Mouse (Mus musculus) lung, embryonic 15.5 days (tissue): ENCODE data around the gene Myt1l. TPM values are rescaled to one million over a fixed set of nuclear protein-coding genes. Genes with fewer than 3 reads are reported as not detected.

Source experiments
- ATAC-seq: fragments of 200-750 bp; cut with Nextera tagmentation; 2 replicates; pipeline ENCODE4 v1.8.0; 2017; ENCODE audit warnings: moderate number of reproducible peaks, borderline replicate concordance; ENCODE audit not compliant: low FRiP score, low TSS enrichment; ENCODE audit errors: extremely low read depth
- H3K27ac ChIP-seq: fragments of 300-500 bp; sonication (generic); 2 replicates; pipeline ENCODE4 v1.5.1; 2015; ENCODE audit warnings: moderate library complexity, mild to moderate bottlenecking, inconsistent platforms
- H3K27me3 ChIP-seq: fragments of 300-500 bp; sonication (generic); 2 replicates; pipeline ENCODE4 v1.6.1; 2015; ENCODE audit warnings: inconsistent platforms
- H3K36me3 ChIP-seq: fragments of 300-500 bp; sonication (generic); 2 replicates; pipeline ENCODE4 v1.6.1; 2015; ENCODE audit warnings: inconsistent platforms
- H3K4me1 ChIP-seq: fragments of 300-500 bp; sonication (generic); 2 replicates; pipeline ENCODE4 v1.6.1; 2015; ENCODE audit warnings: inconsistent platforms
- H3K4me2 ChIP-seq: fragments of 300-500 bp; sonication (generic); 2 replicates; pipeline ENCODE4 v1.6.1; 2015; ENCODE audit warnings: inconsistent platforms, mild to moderate bottlenecking, moderate library complexity
- H3K4me3 ChIP-seq: fragments of 300-500 bp; sonication (generic); 2 replicates; pipeline ENCODE4 v1.5.1; 2015; ENCODE audit warnings: mild to moderate bottlenecking, inconsistent platforms
- H3K9ac ChIP-seq: fragments of 300-500 bp; sonication (generic); 2 replicates; pipeline ENCODE4 v1.6.1; 2015; ENCODE audit warnings: inconsistent platforms
- H3K9me3 ChIP-seq: fragments of 300-500 bp; sonication (generic); 2 replicates; pipeline ENCODE4 v1.6.1; 2016; ENCODE audit warnings: inconsistent platforms
- WGBS: fragments of 180-500 bp; shearing (Covaris S2); methylation state at CpG from one replicate; pipeline ENCODE4 v1.1.7; 2015; 5-methylcytosine and 5-hydroxymethylcytosine counted together
- polyA plus RNA-seq: library from polyadenylated mRNA; unstranded; fragments of >200 nt; fragmentation: Nextera tagmentation; extraction: Ambion mirVana; gene quantifications from 2 replicates; pipeline ENCODE4 v1.2.1, GENCODE M21; 2015

Myt1l gene
- polyA plus RNA-seq, 1 experiment from 2014 or later = 0.27 TPM

- no peak overlapping the region for H3K4me2 ChIP-seq
- H3K4me1 ChIP-seq = no peaks in the 10 kb centered on the region
- H3K4me3 ChIP-seq = no peak overlapping the region
- H3K9me3 ChIP-seq = no peaks in the 10 kb centered on the region
- 40% methylated on average over 5 of the region's 5 CpGs for WGBS
- peaks cover 32% of the 10 kb centered on the region for H3K27me3 ChIP-seq
- H3K27ac ChIP-seq = no peak overlapping the region
- H3K36me3 ChIP-seq = no peaks in the 10 kb centered on the region
- ATAC-seq = no peak
- no peak overlapping the region for H3K9ac ChIP-seq
These were observed 10.9 kb downstream of the Myt1l start for GRCm38 (mm10) chr12:29539106-29539505.

- ATAC-seq = no peak
- Histone ChIP-seq H3K27me3 (peaks cover 16% of the 10 kb centered on the region), H3K9ac (no peak overlapping the region), H3K36me3 (no peaks in the 10 kb centered on the region), H3K27ac (no peak overlapping the region), H3K4me3 (no peak overlapping the region), H3K9me3 (no peaks in the 10 kb centered on the region), H3K4me2 (no peak overlapping the region), H3K4me1 (no peaks in the 10 kb centered on the region)
- WGBS = 72% methylated on average over 5 of the region's 5 CpGs
These were observed 12.6 kb downstream of the Myt1l start for GRCm38 (mm10) chr12:29540741-29541140.

- no peak overlapping the region for H3K4me3 ChIP-seq
- H3K27me3 ChIP-seq = no peaks in the 10 kb centered on the region
- no peak for ATAC-seq
- no peaks in the 10 kb centered on the region for H3K36me3 ChIP-seq
- H3K27ac ChIP-seq = no peak overlapping the region
- no peak overlapping the region for H3K9ac ChIP-seq
- H3K9me3 ChIP-seq = no peaks in the 10 kb centered on the region
- no peak overlapping the region for H3K4me2 ChIP-seq
- WGBS = 22% methylated on average over 3 of the region's 3 CpGs
- H3K4me1 ChIP-seq = no peaks in the 10 kb centered on the region
These were observed 17.9 kb downstream of the Myt1l start for GRCm38 (mm10) chr12:29546073-29546472.

- Histone ChIP-seq H3K9me3 (no peaks in the 10 kb centered on the region), H3K27ac (no peak overlapping the region), H3K4me1 (no peaks in the 10 kb centered on the region), H3K4me3 (no peak overlapping the region), H3K36me3 (no peaks in the 10 kb centered on the region), H3K4me2 (no peak overlapping the region), H3K27me3 (no peaks in the 10 kb centered on the region), H3K9ac (no peak overlapping the region)
- WGBS = 64% methylated on average over 5 of the region's 5 CpGs
- ATAC-seq = no peak
These were observed 18.9 kb downstream of the Myt1l start for GRCm38 (mm10) chr12:29547112-29547511.

GRCm38 (mm10) chr12:29547755-29548154 is 19.6 kb downstream of the Myt1l start:
- Histone ChIP-seq H3K9ac (no peak overlapping the region), H3K9me3 (no peaks in the 10 kb centered on the region), H3K27me3 (no peaks in the 10 kb centered on the region), H3K36me3 (no peaks in the 10 kb centered on the region), H3K27ac (no peak overlapping the region), H3K4me2 (no peak overlapping the region), H3K4me3 (no peak overlapping the region), H3K4me1 (no peaks in the 10 kb centered on the region)
- 53% methylated on average over 6 of the region's 6 CpGs for WGBS
- no peak for ATAC-seq

GRCm38 (mm10) chr12:29553138-29553537 is 25.0 kb downstream of the Myt1l start:
- no peak for ATAC-seq
- Histone ChIP-seq H3K27me3 (no peaks in the 10 kb centered on the region), H3K4me2 (no peak overlapping the region), H3K36me3 (no peaks in the 10 kb centered on the region), H3K9me3 (no peaks in the 10 kb centered on the region), H3K4me3 (no peak overlapping the region), H3K4me1 (no peaks in the 10 kb centered on the region), H3K9ac (no peak overlapping the region), H3K27ac (no peak overlapping the region)
- 67% methylated on average over 7 of the region's 7 CpGs for WGBS

- ATAC-seq = no peak
- no peaks in the 10 kb centered on the region for H3K9me3 ChIP-seq
- WGBS = 74% methylated on average over 4 of the region's 4 CpGs
These were observed 27.5 kb downstream of the Myt1l start for GRCm38 (mm10) chr12:29555718-29556117.

GRCm38 (mm10) chr12:29556408-29556807 is 28.2 kb downstream of the Myt1l start:
- no peaks in the 10 kb centered on the region for H3K36me3 ChIP-seq
- H3K4me3 ChIP-seq = no peak overlapping the region
- H3K27me3 ChIP-seq = no peaks in the 10 kb centered on the region
- H3K9ac ChIP-seq = no peak overlapping the region
- no peak for ATAC-seq
- H3K4me1 ChIP-seq = no peaks in the 10 kb centered on the region
- H3K4me2 ChIP-seq = no peak overlapping the region
- 64% methylated on average over 3 of the region's 3 CpGs for WGBS
- no peaks in the 10 kb centered on the region for H3K9me3 ChIP-seq
- H3K27ac ChIP-seq = no peak overlapping the region

More at GRCm38 (mm10) chr12:29555718-29556117, 27.5 kb downstream of the Myt1l start:
- Histone ChIP-seq H3K36me3 (no peaks in the 10 kb centered on the region), H3K9ac (no peak overlapping the region), H3K4me3 (no peak overlapping the region), H3K4me1 (no peaks in the 10 kb centered on the region), H3K27ac (no peak overlapping the region), H3K4me2 (no peak overlapping the region), H3K27me3 (no peaks in the 10 kb centered on the region)

GRCm38 (mm10) chr12:29556901-29557300 is 28.7 kb downstream of the Myt1l start:
- WGBS = 54% methylated on average over 6 of the region's 6 CpGs
- Histone ChIP-seq H3K4me3 (no peak overlapping the region), H3K27me3 (no peaks in the 10 kb centered on the region), H3K9ac (no peak overlapping the region), H3K4me2 (no peak overlapping the region), H3K9me3 (no peaks in the 10 kb centered on the region), H3K36me3 (no peaks in the 10 kb centered on the region), H3K27ac (no peak overlapping the region), H3K4me1 (no peaks in the 10 kb centered on the region)
- ATAC-seq = no peak

GRCm38 (mm10) chr12:29559769-29560168 is 31.6 kb downstream of the Myt1l start:
- WGBS = 78% methylated on average over 5 of the region's 5 CpGs
- H3K9me3 ChIP-seq = no peaks in the 10 kb centered on the region

GRCm38 (mm10) chr12:29561222-29561621 is 33.0 kb downstream of the Myt1l start:
- Histone ChIP-seq H3K9ac (no peak overlapping the region), H3K36me3 (no peaks in the 10 kb centered on the region), H3K27me3 (no peaks in the 10 kb centered on the region), H3K4me1 (no peaks in the 10 kb centered on the region), H3K4me3 (no peak overlapping the region), H3K27ac (no peak overlapping the region), H3K9me3 (no peaks in the 10 kb centered on the region), H3K4me2 (no peak overlapping the region)
- no peak for ATAC-seq
- WGBS = 76% methylated on average over 2 of the region's 2 CpGs

More at GRCm38 (mm10) chr12:29559769-29560168, 31.6 kb downstream of the Myt1l start:
- no peak for ATAC-seq
- no peaks in the 10 kb centered on the region for H3K4me1 ChIP-seq
- no peaks in the 10 kb centered on the region for H3K36me3 ChIP-seq
- H3K4me3 ChIP-seq = no peak overlapping the region
- H3K27ac ChIP-seq = no peak overlapping the region
- no peak overlapping the region for H3K4me2 ChIP-seq
- no peaks in the 10 kb centered on the region for H3K27me3 ChIP-seq
- H3K9ac ChIP-seq = no peak overlapping the region

GRCm38 (mm10) chr12:29569311-29569710 is 41.1 kb downstream of the Myt1l start:
- Histone ChIP-seq H3K27ac (no peak overlapping the region), H3K27me3 (no peaks in the 10 kb centered on the region), H3K4me3 (no peak overlapping the region), H3K4me2 (no peak overlapping the region), H3K36me3 (no peaks in the 10 kb centered on the region), H3K9ac (no peak overlapping the region), H3K9me3 (no peaks in the 10 kb centered on the region), H3K4me1 (no peaks in the 10 kb centered on the region)
- ATAC-seq = no peak
- 70% methylated on average over 7 of the region's 7 CpGs for WGBS

GRCm38 (mm10) chr12:29570351-29570750 is 42.2 kb downstream of the Myt1l start:
- no peak overlapping the region for H3K27ac ChIP-seq
- H3K9ac ChIP-seq = no peak overlapping the region
- no peaks in the 10 kb centered on the region for H3K9me3 ChIP-seq
- no peak overlapping the region for H3K4me3 ChIP-seq
- no peaks in the 10 kb centered on the region for H3K36me3 ChIP-seq
- H3K27me3 ChIP-seq = no peaks in the 10 kb centered on the region
- 77% methylated on average over 6 of the region's 6 CpGs for WGBS
- H3K4me1 ChIP-seq = no peaks in the 10 kb centered on the region
- ATAC-seq = no peak
- no peak overlapping the region for H3K4me2 ChIP-seq
